Comparison of ENCODE assay signal across 19 mouse cellular contexts in genomic region chr15:97741662-97742061, GRCm38 (mm10). TPM values are rescaled to one million over a fixed set of nuclear protein-coding genes. Genes with fewer than 3 reads are reported as not detected.
DNase-seq lines count a peak whose midpoint lies in the region; ATAC-seq and TF ChIP-seq lines count a peak whose summit lies in the region.
"Had no signal": no experiment of that assay in that cellular context is flagged by ENCODE, and none has a peak within 500 bp of the region (broad histone marks: within the 10 kb centered on the region; RNA-seq: fewer than 3 reads in every experiment).

No protein-coding gene starts in this region.

- H3K9ac ChIP-seq in heart, postnatal 0 days (replicated peaks; ENCODE audit: low read depth, low read length), result no peak overlapping the region
- H3K9ac ChIP-seq: liver, postnatal 0 days; neural tube, embryonic 13.5 days had no signal

- no peak for DNase-seq in heart, embryonic 10.5 days (ENCODE audit: low spot score)
- DNase-seq in heart, adult 18-20 months, result no peak
- no peak for DNase-seq in heart, postnatal 0 days (ENCODE audit: low spot score)
- no peak for DNase-seq in heart, adult 11 months
- DNase-seq in thymus, adult 2 months, result no peak
- DNase-seq in thymus, adult 18-20 months, result no peak
- DNase-seq in thymus, postnatal 4 days, result peak; percentile 56
- no peak for DNase-seq in left cerebral cortex, postnatal 14 days (ENCODE audit: low spot score in 2 of 2)
- DNase-seq: cerebellum, adult 8-10 months; gastrocnemius, postnatal 14 days; kidney, adult 2 months; kidney, postnatal 10 days; liver, postnatal 0 days; lung, postnatal 10 days had no signal

- no peak for ATAC-seq in heart, postnatal 0 days (ENCODE audit: insufficient read depth, low read depth)
- ATAC-seq: liver, postnatal 0 days; midbrain, embryonic 13.5 days had no signal

- H3K36me3 ChIP-seq in heart, embryonic 10.5 days, result peaks cover 16% of the 10 kb centered on the region; the same call in 1 of the 2 replicates
- peaks cover 3% of the 10 kb centered on the region; the same call in 1 of the 2 replicates for H3K36me3 ChIP-seq in heart, postnatal 0 days (replicated peaks; ENCODE audit: control insufficient read depth, insufficient read depth, low read length)
- H3K36me3 ChIP-seq in thymus, adult 2 months (ENCODE audit: control insufficient read depth, insufficient read depth, low read length), result peaks cover 11% of the 10 kb centered on the region
- H3K36me3 ChIP-seq: forebrain, embryonic 10.5 days; hindbrain, embryonic 10.5 days; limb, embryonic 10.5 days; midbrain, embryonic 13.5 days; neural tube, embryonic 13.5 days had no signal

- TF ChIP-seq POLR2A in thymus, adult 2 months (IDR thresholded peaks at IDR 0.05; ENCODE audit: control insufficient read depth, extremely low read depth, insufficient read depth, low read length, poor library complexity), result no peak

- no peak for TF ChIP-seq CTCF in heart, postnatal 0 days (IDR thresholded peaks at IDR 0.05; ENCODE audit: low read depth)
- TF ChIP-seq CTCF in thymus, adult 2 months (IDR thresholded peaks at IDR 0.05; ENCODE audit: borderline replicate concordance, control insufficient read depth, extremely low read depth, insufficient read depth, low read length, poor library complexity), result no peak

- intact Hi-C loops in left cerebral cortex, postnatal 14 days (cut with DNase I), result no loop called here

- H3K4me2 ChIP-seq in heart, postnatal 0 days (ENCODE audit: low read depth, low read length), result no peak overlapping the region
- H3K4me2 ChIP-seq: midbrain, embryonic 13.5 days; neural tube, embryonic 13.5 days had no signal

- no peak for TF ChIP-seq EP300 in heart, postnatal 0 days (IDR thresholded peaks at IDR 0.05; ENCODE audit: low read depth)

- no peak overlapping the region for H3K4me3 ChIP-seq in heart, embryonic 10.5 days
- H3K4me3 ChIP-seq in heart, postnatal 0 days (ENCODE audit: low read depth, low read length), result no peak overlapping the region
- H3K4me3 ChIP-seq in thymus, adult 2 months (ENCODE audit: control insufficient read depth, insufficient read depth, low read length), result no peak overlapping the region
- H3K4me3 ChIP-seq: forebrain, embryonic 10.5 days; hindbrain, embryonic 10.5 days; limb, embryonic 10.5 days; midbrain, embryonic 13.5 days; neural tube, embryonic 13.5 days had no signal

- H3K27me3 ChIP-seq in heart, embryonic 10.5 days (ENCODE audit: insufficient read depth, poor library complexity, severe bottlenecking), result no peaks in the 10 kb centered on the region
- H3K27me3 ChIP-seq in heart, postnatal 0 days (ENCODE audit: control insufficient read depth, insufficient read depth, low read length), result no peaks in the 10 kb centered on the region
- H3K27me3 ChIP-seq in thymus, adult 2 months (ENCODE audit: control insufficient read depth, insufficient read depth, low read length), result no peaks in the 10 kb centered on the region
- H3K27me3 ChIP-seq: midbrain, embryonic 13.5 days; neural tube, embryonic 13.5 days had no signal

- 76% methylated on average over 12 of the region's 12 CpGs for WGBS in heart, embryonic 10.5 days
- 66% methylated on average over 12 of the region's 12 CpGs for WGBS in heart, postnatal 0 days
- WGBS in thymus, adult 2 months, result 61% methylated on average over 12 of the region's 12 CpGs

- peaks cover 48% of the 10 kb centered on the region for H3K4me1 ChIP-seq in heart, embryonic 10.5 days
- peaks cover 20% of the 10 kb centered on the region for H3K4me1 ChIP-seq in heart, postnatal 0 days (ENCODE audit: control insufficient read depth, insufficient read depth)
- peaks cover 64% of the 10 kb centered on the region for H3K4me1 ChIP-seq in thymus, adult 2 months (replicated peaks; ENCODE audit: control insufficient read depth, insufficient read depth, low read length)

- H3K27ac ChIP-seq in heart, embryonic 10.5 days, result peak overlapping the region; percentile 83
- peak overlapping the region; percentile 3; the same call in 1 of the 2 replicates for H3K27ac ChIP-seq in heart, postnatal 0 days (ENCODE audit: low read depth)
- peak overlapping the region; percentile 78 for H3K27ac ChIP-seq in thymus, adult 2 months (ENCODE audit: control insufficient read depth, insufficient read depth, low read length)
- H3K27ac ChIP-seq: hindbrain, embryonic 10.5 days; limb, embryonic 10.5 days; midbrain, embryonic 13.5 days; neural tube, embryonic 13.5 days had no signal

- no peaks in the 10 kb centered on the region for H3K9me3 ChIP-seq in heart, embryonic 10.5 days
- no peaks in the 10 kb centered on the region for H3K9me3 ChIP-seq in heart, postnatal 0 days (replicated peaks; ENCODE audit: control insufficient read depth, low read length)
- H3K9me3 ChIP-seq: forebrain, embryonic 10.5 days; hindbrain, embryonic 10.5 days; limb, embryonic 10.5 days; midbrain, embryonic 13.5 days; neural tube, embryonic 13.5 days had no signal

RNA-seq across cellular contexts. Expression of gene Endou, which starts 10.5 kb away (rescaled TPM):
- polyA plus RNA-seq in heart, embryonic 10.5 days (2016; fragmentation: Nextera tagmentation; extraction: Ambion mirVana), result 0.11 and 0.18 TPM in 2 replicates
- 1 to 10 TPM; 1.3 to 1.8 TPM for total RNA-seq in heart, adult 18-20 months (2021)
- 0.95 and 1.3 TPM in 2 replicates for total RNA-seq in heart, postnatal 0 days (2014; rRNA removed; ENCODE audit: low replicate concordance)
- polyA plus RNA-seq in heart, postnatal 0 days (2015; fragmentation: Nextera tagmentation; extraction: Ambion mirVana), result 5.1 and 5.6 TPM in 2 replicates
- 276 and 294 TPM in 2 replicates for polyA plus RNA-seq in thymus, adult 2 months (2012; rRNA removed)
- under 1 TPM; 0.94 to 0.97 TPM for total RNA-seq in left cerebral cortex, postnatal 14 days (2021)

RNA-seq across cellular contexts. Expression of gene Rapgef3, which starts 26.1 kb away (rescaled TPM):
- polyA plus RNA-seq in heart, embryonic 10.5 days (2016; fragmentation: Nextera tagmentation; extraction: Ambion mirVana), result 10.2 and 13.4 TPM in 2 replicates
- total RNA-seq in heart, adult 18-20 months (2021), result 10 to 100 TPM; 21.8 to 23.3 TPM
- total RNA-seq in heart, postnatal 0 days (2014; rRNA removed; ENCODE audit: low replicate concordance), result 51.6 and 57.8 TPM in 2 replicates
- 15.5 and 17.6 TPM in 2 replicates for polyA plus RNA-seq in heart, postnatal 0 days (2015; fragmentation: Nextera tagmentation; extraction: Ambion mirVana)
- polyA plus RNA-seq in thymus, adult 2 months (2012; rRNA removed), result 276 and 278 TPM in 2 replicates
- total RNA-seq in left cerebral cortex, postnatal 14 days (2021), result 10 to 100 TPM; 28.9 to 36.7 TPM

RNA-seq across cellular contexts. Expression of gene Rpap3, which starts 36.0 kb away (rescaled TPM):
- polyA plus RNA-seq in heart, embryonic 10.5 days (2016; fragmentation: Nextera tagmentation; extraction: Ambion mirVana), result 24.0 and 27.1 TPM in 2 replicates
- 10 to 100 TPM; 14.5 to 15.7 TPM for total RNA-seq in heart, adult 18-20 months (2021)
- total RNA-seq in heart, postnatal 0 days (2014; rRNA removed; ENCODE audit: low replicate concordance), result 14.7 and 23.0 TPM in 2 replicates
- polyA plus RNA-seq in heart, postnatal 0 days (2015; fragmentation: Nextera tagmentation; extraction: Ambion mirVana), result 18.5 and 19.5 TPM in 2 replicates
- polyA plus RNA-seq in thymus, adult 2 months (2012; rRNA removed), result 5.6 and 6.0 TPM in 2 replicates
- 10 to 100 TPM; 27.4 to 28.2 TPM for total RNA-seq in left cerebral cortex, postnatal 14 days (2021)

RNA-seq across cellular contexts. Expression of gene Slc48a1, which starts 36.7 kb away (rescaled TPM):
- 32.1 and 41.1 TPM in 2 replicates for polyA plus RNA-seq in heart, embryonic 10.5 days (2016; fragmentation: Nextera tagmentation; extraction: Ambion mirVana)
- total RNA-seq in heart, adult 18-20 months (2021), result 10 to 100 TPM; 57.9 to 69.7 TPM
- 56.5 and 76.1 TPM in 2 replicates for total RNA-seq in heart, postnatal 0 days (2014; rRNA removed; ENCODE audit: low replicate concordance)
- polyA plus RNA-seq in heart, postnatal 0 days (2015; fragmentation: Nextera tagmentation; extraction: Ambion mirVana), result 90.9 and 92.1 TPM in 2 replicates
- polyA plus RNA-seq in thymus, adult 2 months (2012; rRNA removed), result 62.1 and 62.8 TPM in 2 replicates
- total RNA-seq in left cerebral cortex, postnatal 14 days (2021), result 100 to 1,000 TPM; 157 to 169 TPM

Comparison
In these comparisons a context has a peak if more than half of its experiments do, and no peak if none do; other contexts are left out.
1. H3K27ac ChIP-seq: peak in every context shown above with its lines; median percentile 83 in heart, embryonic 10.5 days; 78 in thymus, adult 2 months; 3 in heart, postnatal 0 days.